Mouse (Mus musculus) layer of hippocampus, adult 8-10 months (tissue): ENCODE data around the gene Chn2. TPM values are rescaled to one million over a fixed set of nuclear protein-coding genes. Genes with fewer than 3 reads are reported as not detected.

Source experiments
- DNase-seq, 2 experiments: peaks; one replicate each; pipeline ENCODE4 v3.0.0; 2022; ENCODE audit warnings: low spot score in 2 of 2
- total RNA-seq, 4 experiments: library from RNA; stranded (reverse); gene quantifications; 2 replicates each; pipeline ENCODE4 v1.2.4; 2022

Chn2 gene
- total RNA-seq, 4 experiments from 2014 or later, result 22.1 to 26.4 (median 24.1) TPM

- DNase-seq, result no peak
These were observed 144.6 kb downstream of the Chn2 start for GRCm38 (mm10) chr6:54183825-54184578.

GRCm38 (mm10) chr6:54193631-54194305 lies 154.4 kb downstream of the Chn2 start:
- DNase-seq, result no peak

GRCm38 (mm10) chr6:54197821-54198412 lies 158.6 kb downstream of the Chn2 start:
- no peak for DNase-seq

- DNase-seq, result no peak
These were observed 160.2 kb downstream of the Chn2 start for GRCm38 (mm10) chr6:54199516-54199915.

- DNase-seq, result no peak
These were observed 160.8 kb downstream of the Chn2 start for GRCm38 (mm10) chr6:54200031-54200722.

- no peak for DNase-seq
These were observed 163.1 kb downstream of the Chn2 start for GRCm38 (mm10) chr6:54202311-54203020.

GRCm38 (mm10) chr6:54203316-54203715 lies 164.0 kb downstream of the Chn2 start:
- DNase-seq, result no peak

GRCm38 (mm10) chr6:54203926-54204325 lies 164.6 kb downstream of the Chn2 start:
- no peak for DNase-seq

- no peak for DNase-seq
These were observed 165.6 kb downstream of the Chn2 start for GRCm38 (mm10) chr6:54204931-54205330.

- DNase-seq, result no peak
These were observed 166.1 kb downstream of the Chn2 start for GRCm38 (mm10) chr6:54205471-54205870.

- no peak for DNase-seq
These were observed 166.9 kb downstream of the Chn2 start for GRCm38 (mm10) chr6:54206221-54206738.

GRCm38 (mm10) chr6:54208786-54209185 lies 169.4 kb downstream of the Chn2 start:
- no peak for DNase-seq

GRCm38 (mm10) chr6:54210971-54211370 lies 171.6 kb downstream of the Chn2 start:
- DNase-seq, result no peak

GRCm38 (mm10) chr6:54211939-54212338 lies 172.6 kb downstream of the Chn2 start:
- DNase-seq, result no peak

- no peak for DNase-seq
These were observed 174.4 kb downstream of the Chn2 start for GRCm38 (mm10) chr6:54213743-54214142.

GRCm38 (mm10) chr6:54215636-54216035 lies 176.3 kb downstream of the Chn2 start:
- no peak for DNase-seq

- no peak for DNase-seq
These were observed 177.2 kb downstream of the Chn2 start for GRCm38 (mm10) chr6:54216512-54216911.

GRCm38 (mm10) chr6:54220124-54220523 lies 180.8 kb downstream of the Chn2 start:
- no peak for DNase-seq

- DNase-seq, result no peak
These were observed 184.2 kb downstream of the Chn2 start for GRCm38 (mm10) chr6:54223529-54223928.

GRCm38 (mm10) chr6:54224325-54224724 lies 185.0 kb downstream of the Chn2 start:
- no peak for DNase-seq

GRCm38 (mm10) chr6:54225327-54225726 lies 186.0 kb downstream of the Chn2 start:
- DNase-seq, result no peak
